Comparison of ENCODE assay signal across 18 mouse cellular contexts in genomic region chr3:142423501-142423917, GRCm38 (mm10). TPM values are rescaled to one million over a fixed set of nuclear protein-coding genes. Genes with fewer than 3 reads are reported as not detected.
A peak's percentile ranks its signal among the peaks of the same experiment; 100 is the strongest.
DNase-seq lines count a peak whose midpoint lies in the region; ATAC-seq and TF ChIP-seq lines count a peak whose summit lies in the region.
"Had no signal": no experiment of that assay in that cellular context is flagged by ENCODE, and none has a peak within 500 bp of the region (broad histone marks: within the 10 kb centered on the region; RNA-seq: fewer than 3 reads in every experiment).

No protein-coding gene starts in this region.

- no peak for TF ChIP-seq CTCF in Patski (IDR thresholded peaks at IDR 0.05)
- TF ChIP-seq CTCF in kidney, postnatal 0 days (IDR thresholded peaks at IDR 0.05; ENCODE audit: low read depth) = no peak
- no peak for TF ChIP-seq CTCF in hindbrain, postnatal 0 days (IDR thresholded peaks at IDR 0.05; ENCODE audit: low read depth)

- no peak overlapping the region for H3K9ac ChIP-seq in heart, embryonic 15.5 days
- H3K9ac ChIP-seq in heart, embryonic 11.5 days (ENCODE audit: low read depth, low read length) = no peak overlapping the region
- H3K9ac ChIP-seq in kidney, postnatal 0 days (ENCODE audit: low read depth, low read length) = no peak overlapping the region
- no peak overlapping the region for H3K9ac ChIP-seq in hindbrain, postnatal 0 days (replicated peaks; ENCODE audit: low read length)
- H3K9ac ChIP-seq: liver, embryonic 12.5 days; neural tube, embryonic 15.5 days had no signal

- CTCF ChIA-PET in Patski (lab: Charles Lee) = interaction anchor here (0.8 to 13.6 kb wide), 16 partner anchors 8 to 140 kb away, joined by 3 to 155 read pairs (median 5); partner anchors contain the start of gene Pdlim5

- 55% methylated on average over 4 of the region's 4 CpGs for WGBS in heart, embryonic 15.5 days
- 51% methylated on average over 4 of the region's 4 CpGs for WGBS in heart, embryonic 11.5 days (ENCODE audit: insufficient replicate concordance)
- WGBS in kidney, postnatal 0 days = 36% methylated on average over 4 of the region's 4 CpGs
- 72% methylated on average over 4 of the region's 4 CpGs for WGBS in hindbrain, postnatal 0 days

- DNase-seq in embryo, embryonic 10 days (ENCODE audit: low spot score) = peak; percentile 12
- no peak for DNase-seq in embryo, embryonic 9.5 days (ENCODE audit: extremely low spot score)
- DNase-seq in Patski (ENCODE audit: low read depth, low spot score) = peak; percentile 99
- DNase-seq in kidney, postnatal 0 days (ENCODE audit: low spot score) = peak; percentile 52
- DNase-seq in yolk sac, embryonic 10.5 days (ENCODE audit: low spot score) = no peak
- no peak for DNase-seq in hindbrain, postnatal 0 days (ENCODE audit: low spot score)
- DNase-seq: cerebellum, postnatal 10 days; gastrocnemius, postnatal 36 days; layer of hippocampus, postnatal 36 days; left cerebral cortex, postnatal 4 days; retina, postnatal 1 day; thymus, postnatal 25 days had no signal

- POLR2A ChIA-PET in Patski (lab: Charles Lee) = interaction anchor here (0.8 to 1.9 kb wide), 5 partner anchors 16 to 91 kb away, joined by 3 to 11 read pairs (median 4); no protein-coding TSS in a partner anchor

- peak overlapping the region; percentile 33; the same call in 1 of the 2 replicates for H3K27ac ChIP-seq in heart, embryonic 15.5 days
- no peak overlapping the region for H3K27ac ChIP-seq in heart, embryonic 11.5 days (ENCODE audit: low read depth, low read length)
- peak overlapping the region; percentile 62 for H3K27ac ChIP-seq in kidney, postnatal 0 days
- no peak overlapping the region for H3K27ac ChIP-seq in hindbrain, postnatal 0 days
- H3K27ac ChIP-seq: liver, embryonic 12.5 days; neural tube, embryonic 15.5 days had no signal

- no peaks in the 10 kb centered on the region for H3K36me3 ChIP-seq in heart, embryonic 15.5 days
- no peaks in the 10 kb centered on the region for H3K36me3 ChIP-seq in heart, embryonic 11.5 days (ENCODE audit: control insufficient read depth, insufficient read depth, low read length)
- no peaks in the 10 kb centered on the region for H3K36me3 ChIP-seq in kidney, postnatal 0 days (ENCODE audit: insufficient read depth, low read length)
- no peaks in the 10 kb centered on the region for H3K36me3 ChIP-seq in hindbrain, postnatal 0 days (ENCODE audit: insufficient read depth, low read length)
- H3K36me3 ChIP-seq: liver, embryonic 12.5 days; neural tube, embryonic 15.5 days had no signal

- no peaks in the 10 kb centered on the region for H3K27me3 ChIP-seq in heart, embryonic 15.5 days
- peaks cover 6% of the 10 kb centered on the region for H3K27me3 ChIP-seq in heart, embryonic 11.5 days (ENCODE audit: control insufficient read depth, insufficient read depth, low read length)
- H3K27me3 ChIP-seq in Patski = no peaks in the 10 kb centered on the region
- H3K27me3 ChIP-seq in kidney, postnatal 0 days (ENCODE audit: insufficient read depth, low read length) = no peaks in the 10 kb centered on the region
- no peaks in the 10 kb centered on the region for H3K27me3 ChIP-seq in hindbrain, postnatal 0 days (ENCODE audit: insufficient read depth, low read length)
- H3K27me3 ChIP-seq: liver, embryonic 12.5 days; neural tube, embryonic 15.5 days had no signal

- peaks cover 19% of the 10 kb centered on the region for H3K4me1 ChIP-seq in heart, embryonic 15.5 days (replicated peaks)
- H3K4me1 ChIP-seq in heart, embryonic 11.5 days (ENCODE audit: control insufficient read depth, insufficient read depth, low read length) = peaks cover 6% of the 10 kb centered on the region
- peaks cover 13% of the 10 kb centered on the region for H3K4me1 ChIP-seq in kidney, postnatal 0 days (replicated peaks; ENCODE audit: insufficient read depth, low read length)
- H3K4me1 ChIP-seq in hindbrain, postnatal 0 days (ENCODE audit: insufficient read depth, low read length) = peaks cover 8% of the 10 kb centered on the region; the same call in 1 of the 2 replicates
- H3K4me1 ChIP-seq: liver, embryonic 12.5 days; neural tube, embryonic 15.5 days had no signal

- no peak overlapping the region for H3K4me2 ChIP-seq in heart, embryonic 15.5 days
- H3K4me2 ChIP-seq in heart, embryonic 11.5 days = no peak overlapping the region
- H3K4me2 ChIP-seq in kidney, postnatal 0 days (ENCODE audit: low read length) = no peak overlapping the region; the same call in 1 of the 2 replicates
- H3K4me2 ChIP-seq in hindbrain, postnatal 0 days (ENCODE audit: low read depth, low read length) = no peak overlapping the region
- H3K4me2 ChIP-seq: liver, embryonic 12.5 days; midbrain, embryonic 11.5 days; neural tube, embryonic 15.5 days had no signal

- H3K4me3 ChIP-seq in heart, embryonic 15.5 days = no peak overlapping the region
- H3K4me3 ChIP-seq in heart, embryonic 11.5 days (ENCODE audit: low read depth, low read length) = no peak overlapping the region
- no peak overlapping the region for H3K4me3 ChIP-seq in kidney, postnatal 0 days (replicated peaks; ENCODE audit: low read depth, low read length)
- H3K4me3 ChIP-seq in hindbrain, postnatal 0 days (ENCODE audit: low read length) = no peak overlapping the region
- H3K4me3 ChIP-seq: liver, embryonic 12.5 days; neural tube, embryonic 15.5 days had no signal

- H3K9me3 ChIP-seq in heart, embryonic 15.5 days (replicated peaks) = no peaks in the 10 kb centered on the region
- no peaks in the 10 kb centered on the region for H3K9me3 ChIP-seq in heart, embryonic 11.5 days (replicated peaks; ENCODE audit: control insufficient read depth, low read length)
- H3K9me3 ChIP-seq in kidney, postnatal 0 days (replicated peaks; ENCODE audit: low read length) = no peaks in the 10 kb centered on the region
- H3K9me3 ChIP-seq in hindbrain, postnatal 0 days (ENCODE audit: low read length) = no peaks in the 10 kb centered on the region
- H3K9me3 ChIP-seq: liver, embryonic 12.5 days; neural tube, embryonic 15.5 days had no signal

- no peak for ATAC-seq in heart, embryonic 15.5 days (replicated peaks; ENCODE audit: insufficient number of reproducible peaks, insufficient read depth, low FRiP score, low read depth)
- ATAC-seq in heart, embryonic 11.5 days (replicated peaks; ENCODE audit: insufficient number of reproducible peaks, low FRiP score, low TSS enrichment) = no peak
- peak; percentile 98 for ATAC-seq in Patski
- ATAC-seq in kidney, postnatal 0 days (replicated peaks; ENCODE audit: low FRiP score, low read depth) = peak; percentile 89
- no peak for ATAC-seq in hindbrain, postnatal 0 days
- ATAC-seq: forebrain, embryonic 16.5 days; liver, embryonic 12.5 days had no signal

- in situ Hi-C loops in Patski (cut with MboI; ENCODE audit: low pct_unique_long_range_greater_than_20kb) = no loop called here

RNA-seq across cellular contexts. Expression of gene Pdlim5, which starts 28.0 kb away (rescaled TPM):
- polyA plus RNA-seq in heart, embryonic 15.5 days (2015; fragmentation: Nextera tagmentation; extraction: Ambion mirVana) = 180 and 220 TPM in 2 replicates
- 240 and 257 TPM in 2 replicates for polyA plus RNA-seq in heart, embryonic 11.5 days (2014; fragmentation: Nextera tagmentation; extraction: Ambion mirVana)
- 145 TPM for polyA plus RNA-seq in Patski (2021)
- polyA plus RNA-seq in kidney, postnatal 0 days (2015; fragmentation: Nextera tagmentation; extraction: Ambion mirVana) = 32.5 and 35.3 TPM in 2 replicates
- 24.4 and 29.7 TPM in 2 replicates for total RNA-seq in hindbrain, postnatal 0 days (2014; rRNA removed)
- 17.0 and 17.4 TPM in 2 replicates for polyA plus RNA-seq in hindbrain, postnatal 0 days (2015; fragmentation: Nextera tagmentation; extraction: Ambion mirVana)

Comparison
In these comparisons a context has a peak if more than half of its experiments do, and no peak if none do; other contexts are left out.
1. DNase-seq: peak in embryo, embryonic 10 days (single experiment), Patski (single experiment) and kidney, postnatal 0 days (single experiment); none in embryo, embryonic 9.5 days (single experiment), yolk sac, embryonic 10.5 days (single experiment) and hindbrain, postnatal 0 days (single experiment).
2. H3K27ac ChIP-seq: peak in heart, embryonic 15.5 days (single experiment) and kidney, postnatal 0 days (single experiment); none in heart, embryonic 11.5 days (single experiment) and hindbrain, postnatal 0 days (single experiment).
3. ATAC-seq: peak in Patski (single experiment) and kidney, postnatal 0 days (single experiment); none in heart, embryonic 15.5 days (single experiment), heart, embryonic 11.5 days (single experiment) and hindbrain, postnatal 0 days (single experiment).